Mouse (Mus musculus): Measurements from ENCODE around the gene Sfr1. TPM values are rescaled to one million over a fixed set of nuclear protein-coding genes. Genes with fewer than 3 reads are reported as not detected.
A peak's percentile ranks its signal among the peaks of the same experiment; 100 is the strongest.

Sfr1 gene
- polyA plus RNA-seq (2014; fragmentation: Nextera tagmentation; extraction: Ambion mirVana), result 206 and 212 TPM in 2 replicates

DNA sequence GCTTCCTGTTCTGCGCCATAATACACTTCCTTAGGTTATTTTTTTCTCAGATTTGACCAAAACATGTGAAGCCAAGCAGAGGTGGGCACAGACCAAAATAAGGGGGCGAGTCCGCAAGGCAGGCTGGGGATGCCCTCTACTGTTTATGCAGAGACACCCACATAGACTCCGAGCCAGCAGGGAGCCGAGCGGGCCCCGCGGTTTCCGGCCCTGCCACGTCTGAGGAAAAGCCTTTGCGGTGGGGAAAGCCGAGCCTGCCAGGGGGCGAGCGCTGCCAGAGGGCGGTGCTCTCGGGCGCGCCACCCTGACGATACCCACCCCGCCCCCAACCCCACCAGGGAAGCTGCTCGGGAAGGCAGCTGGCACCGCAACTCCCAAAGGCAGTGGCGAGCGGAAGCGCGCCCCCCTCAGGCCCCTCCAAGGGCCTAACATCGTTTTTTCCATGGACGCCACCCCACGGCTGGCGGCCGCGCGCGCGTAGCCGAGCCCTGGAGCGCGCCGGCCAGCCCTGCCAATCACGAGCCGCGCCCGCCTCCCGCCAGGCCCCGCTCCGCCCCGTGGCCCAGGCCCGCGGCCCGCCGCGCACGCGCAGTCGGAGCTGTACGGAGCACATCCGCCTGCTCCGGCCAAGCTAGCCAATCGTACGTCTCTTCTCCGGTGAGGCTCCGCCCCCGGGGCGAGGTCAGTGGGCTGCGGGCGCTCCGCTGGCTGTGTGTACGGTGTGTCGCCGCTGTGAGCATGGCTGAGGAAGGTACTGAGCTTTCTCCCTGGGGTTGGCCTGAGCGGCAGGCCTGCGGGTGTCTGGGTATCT lies at the start of gene Sfr1:
Gene Sfr1, plus strand, starts transcription at position 612 of the 811 bp plus-strand sequence.
- peaks cover 34% of the 10 kb centered on the region for H3K36me3 ChIP-seq (ENCODE audit: control insufficient read depth, insufficient read depth, low read length)
- under 1% methylated on average over 62 of the region's 72 CpGs for WGBS
- peak within 1 kb of the TSS; percentile 79 for H3K4me3 ChIP-seq (ENCODE audit: low read depth, low read length)
- H3K4me1 ChIP-seq (ENCODE audit: control insufficient read depth, insufficient read depth, low read length), result no peaks in the 10 kb centered on the region; the same call in 1 of the 2 replicates
- DNase-seq (ENCODE audit: low spot score) (peak; percentile 99), ATAC-seq (peak; percentile 96)
- H3K9ac ChIP-seq (ENCODE audit: low read length), result peak within 1 kb of the TSS; percentile 79
- no peaks in the 10 kb centered on the region for H3K9me3 ChIP-seq (replicated peaks; ENCODE audit: control insufficient read depth, low read length)
- no peaks in the 10 kb centered on the region for H3K27me3 ChIP-seq (replicated peaks; ENCODE audit: control insufficient read depth, insufficient read depth, low read length)
- H3K27ac ChIP-seq (ENCODE audit: low read depth, low read length), result peak within 1 kb of the TSS; percentile 95
- peak within 1 kb of the TSS; percentile 68 for H3K4me2 ChIP-seq (ENCODE audit: low read length)

DNA sequence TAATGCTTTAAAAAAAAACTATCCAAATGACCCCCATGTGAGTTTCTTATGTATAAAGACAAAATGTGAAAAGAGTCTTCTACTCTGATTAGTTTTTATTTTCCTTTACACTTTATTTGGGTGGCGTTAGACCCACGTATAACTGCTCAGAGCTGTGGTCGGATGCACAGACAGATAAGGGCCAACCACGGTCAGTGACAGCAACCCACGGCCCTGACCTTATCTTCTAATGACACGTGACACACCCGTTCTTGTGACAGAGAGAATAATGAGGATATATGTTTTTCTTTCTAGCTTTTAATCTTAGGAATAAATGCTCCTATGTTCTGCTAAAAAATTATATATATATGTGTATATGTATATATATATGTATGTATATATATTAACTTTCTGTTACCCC lies 41.9 kb upstream of the Sfr1 start:
- no peaks in the 10 kb centered on the region for H3K36me3 ChIP-seq (ENCODE audit: control insufficient read depth, insufficient read depth, low read length)
- no peak overlapping the region for H3K9ac ChIP-seq (ENCODE audit: low read length)
- WGBS, result 92% methylated on average over 7 of the region's 7 CpGs
- no peak overlapping the region for H3K27ac ChIP-seq (ENCODE audit: low read depth, low read length)
- H3K9me3 ChIP-seq (replicated peaks; ENCODE audit: control insufficient read depth, low read length), result no peaks in the 10 kb centered on the region
- ATAC-seq, result no peak
- no peaks in the 10 kb centered on the region for H3K27me3 ChIP-seq (replicated peaks; ENCODE audit: control insufficient read depth, insufficient read depth, low read length)
- no peak overlapping the region for H3K4me3 ChIP-seq (ENCODE audit: low read depth, low read length)
- DNase-seq (ENCODE audit: low spot score), result no peak
- H3K4me1 ChIP-seq (ENCODE audit: control insufficient read depth, insufficient read depth, low read length), result no peaks in the 10 kb centered on the region
- H3K4me2 ChIP-seq (ENCODE audit: low read length), result no peak overlapping the region

DNA sequence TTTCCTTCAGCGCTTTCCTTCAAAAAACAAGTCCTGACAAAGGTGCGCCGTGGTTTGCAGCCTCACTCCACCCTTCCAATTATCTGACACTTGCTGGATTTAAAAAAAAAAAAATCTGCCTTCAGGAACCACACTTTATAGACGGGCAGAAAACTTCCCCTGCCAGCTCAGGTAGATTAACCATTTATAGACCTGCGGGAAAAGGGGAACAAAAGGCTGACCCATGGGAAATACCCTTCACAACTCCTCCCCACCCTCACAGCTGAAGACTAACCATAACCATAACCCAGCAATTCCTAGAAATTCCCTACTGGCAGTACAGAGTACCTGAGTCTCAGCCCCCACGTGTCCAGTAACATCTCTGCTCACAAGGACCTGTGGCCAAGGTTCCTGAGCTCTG lies 39.5 kb upstream of the Sfr1 start, which contains the start of gene Col17a1:
Gene Col17a1, minus strand, starts transcription at position 101 of the 400 bp plus-strand sequence.
- H3K9ac ChIP-seq (ENCODE audit: low read length), result no peak within 1 kb of the TSS
- ATAC-seq, result no peak
- no peak within 1 kb of the TSS for H3K4me3 ChIP-seq (ENCODE audit: low read depth, low read length)
- no peak within 1 kb of the TSS for H3K4me2 ChIP-seq (ENCODE audit: low read length)
- no peak for DNase-seq (ENCODE audit: low spot score)
- no peaks in the 10 kb centered on the region for H3K4me1 ChIP-seq (ENCODE audit: control insufficient read depth, insufficient read depth, low read length)
- 81% methylated on average over 6 of the region's 6 CpGs for WGBS
- no peaks in the 10 kb centered on the region for H3K27me3 ChIP-seq (replicated peaks; ENCODE audit: control insufficient read depth, insufficient read depth, low read length)
- H3K36me3 ChIP-seq (ENCODE audit: control insufficient read depth, insufficient read depth, low read length), result no peaks in the 10 kb centered on the region
- no peaks in the 10 kb centered on the region for H3K9me3 ChIP-seq (replicated peaks; ENCODE audit: control insufficient read depth, low read length)
- no peak within 1 kb of the TSS for H3K27ac ChIP-seq (ENCODE audit: low read depth, low read length)

DNA sequence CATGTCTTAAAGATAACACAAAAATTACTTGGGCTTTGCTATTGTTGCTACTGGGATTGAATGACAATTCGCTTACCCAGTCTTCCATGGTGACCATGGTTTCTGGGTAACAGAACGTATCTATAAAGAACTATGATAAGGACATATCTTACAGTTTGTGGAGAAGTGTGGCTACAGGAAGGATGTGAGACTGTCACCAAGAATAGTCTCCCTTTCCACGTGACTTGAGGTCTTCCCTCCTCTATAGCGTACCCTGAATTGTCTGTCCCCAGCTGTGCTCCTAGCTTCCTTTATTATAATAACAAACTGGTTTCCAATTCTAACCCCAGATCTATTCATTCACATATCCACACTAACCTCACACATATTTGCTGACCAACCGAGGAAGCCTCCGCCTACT lies 35.8 kb upstream of the Sfr1 start:
- DNase-seq (ENCODE audit: low spot score), result no peak
- H3K9me3 ChIP-seq (replicated peaks; ENCODE audit: control insufficient read depth, low read length), result no peaks in the 10 kb centered on the region
- 93% methylated on average over 6 of the region's 6 CpGs for WGBS
- no peaks in the 10 kb centered on the region for H3K4me1 ChIP-seq (ENCODE audit: control insufficient read depth, insufficient read depth, low read length)
- H3K27me3 ChIP-seq (replicated peaks; ENCODE audit: control insufficient read depth, insufficient read depth, low read length), result no peaks in the 10 kb centered on the region
- no peak overlapping the region for H3K4me2 ChIP-seq (ENCODE audit: low read length)
- no peak overlapping the region for H3K27ac ChIP-seq (ENCODE audit: low read depth, low read length)
- no peaks in the 10 kb centered on the region for H3K36me3 ChIP-seq (ENCODE audit: control insufficient read depth, insufficient read depth, low read length)
- no peak overlapping the region for H3K4me3 ChIP-seq (ENCODE audit: low read depth, low read length)
- no peak for ATAC-seq
- H3K9ac ChIP-seq (ENCODE audit: low read length), result no peak overlapping the region

DNA sequence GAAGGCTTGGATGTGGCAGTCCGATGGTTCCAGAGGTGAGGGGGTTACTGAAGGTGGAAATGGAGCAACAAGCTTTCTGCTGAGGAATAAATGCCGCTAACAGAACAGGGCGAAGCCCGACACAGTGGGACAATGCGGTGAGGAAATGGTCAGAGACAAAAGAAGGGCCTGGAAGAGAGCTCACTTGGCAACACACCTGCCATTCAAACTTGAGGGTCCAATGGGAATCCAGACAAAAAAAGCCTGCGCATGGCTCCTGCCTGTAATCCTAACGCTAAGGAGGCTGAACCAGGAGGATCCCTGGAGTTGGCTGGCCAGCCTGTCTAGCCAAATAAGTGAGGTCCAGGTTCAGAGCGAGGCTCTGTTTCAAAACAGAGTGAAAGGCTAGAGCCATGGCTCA lies 35.1 kb upstream of the Sfr1 start:
- no peak overlapping the region for H3K4me3 ChIP-seq (ENCODE audit: low read depth, low read length)
- no peaks in the 10 kb centered on the region for H3K36me3 ChIP-seq (ENCODE audit: control insufficient read depth, insufficient read depth, low read length)
- no peak overlapping the region for H3K27ac ChIP-seq (ENCODE audit: low read depth, low read length)
- H3K4me2 ChIP-seq (ENCODE audit: low read length), result no peak overlapping the region
- ATAC-seq (no peak), DNase-seq (ENCODE audit: low spot score) (no peak)
- no peaks in the 10 kb centered on the region for H3K4me1 ChIP-seq (ENCODE audit: control insufficient read depth, insufficient read depth, low read length)
- no peaks in the 10 kb centered on the region for H3K27me3 ChIP-seq (replicated peaks; ENCODE audit: control insufficient read depth, insufficient read depth, low read length)
- no peaks in the 10 kb centered on the region for H3K9me3 ChIP-seq (replicated peaks; ENCODE audit: control insufficient read depth, low read length)
- H3K9ac ChIP-seq (ENCODE audit: low read length), result no peak overlapping the region
- 94% methylated on average over 8 of the region's 8 CpGs for WGBS

DNA sequence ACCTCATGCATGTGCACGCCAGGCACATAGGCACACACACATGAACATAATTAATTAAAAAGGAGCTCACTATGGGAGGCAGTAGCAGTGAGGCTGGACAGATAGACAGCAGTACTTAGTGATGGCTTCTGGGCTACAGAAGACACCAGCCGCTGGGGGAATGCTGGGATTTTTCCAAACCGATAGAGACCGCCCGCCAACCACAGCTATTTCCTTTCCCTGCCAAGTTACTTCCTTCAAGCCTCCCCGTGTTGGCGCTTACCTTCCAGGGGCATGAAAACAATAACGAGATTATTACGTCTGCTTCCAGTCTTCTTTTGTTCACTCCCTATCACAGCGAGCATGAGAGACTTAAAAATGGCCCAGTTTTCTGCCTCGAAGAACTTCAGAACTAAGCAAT lies 34.4 kb upstream of the Sfr1 start:
- H3K36me3 ChIP-seq (ENCODE audit: control insufficient read depth, insufficient read depth, low read length), result no peaks in the 10 kb centered on the region
- H3K27ac ChIP-seq (ENCODE audit: low read depth, low read length), result no peak overlapping the region
- no peak for ATAC-seq
- no peaks in the 10 kb centered on the region for H3K27me3 ChIP-seq (replicated peaks; ENCODE audit: control insufficient read depth, insufficient read depth, low read length)
- H3K4me1 ChIP-seq (ENCODE audit: control insufficient read depth, insufficient read depth, low read length), result no peaks in the 10 kb centered on the region
- no peaks in the 10 kb centered on the region for H3K9me3 ChIP-seq (replicated peaks; ENCODE audit: control insufficient read depth, low read length)
- DNase-seq (ENCODE audit: low spot score), result no peak
- H3K4me2 ChIP-seq (ENCODE audit: low read length), result no peak overlapping the region
- no peak overlapping the region for H3K4me3 ChIP-seq (ENCODE audit: low read depth, low read length)
- 72% methylated on average over 11 of the region's 11 CpGs for WGBS
- H3K9ac ChIP-seq (ENCODE audit: low read length), result no peak overlapping the region

DNA sequence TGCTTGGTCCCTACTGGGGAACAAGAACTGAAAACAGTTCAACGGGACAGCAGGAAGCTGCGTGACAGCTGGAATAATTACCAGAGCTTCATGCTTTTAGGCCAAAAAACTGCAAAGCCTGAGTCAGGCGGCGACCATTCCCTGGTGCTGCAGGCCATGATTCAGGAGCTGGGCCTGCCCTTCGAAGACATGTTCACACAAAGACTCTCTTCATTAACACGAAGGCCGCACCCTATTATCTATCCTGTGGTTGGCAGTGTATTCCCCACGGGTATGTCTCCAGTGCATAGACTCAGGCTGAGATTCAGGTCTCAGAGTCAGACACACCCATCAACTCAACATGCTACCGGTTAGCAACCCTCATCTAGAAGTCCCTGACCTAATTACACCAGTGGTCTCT lies 33.2 kb upstream of the Sfr1 start:
- Histone ChIP-seq H3K4me2 (ENCODE audit: low read length) (no peak overlapping the region), H3K4me1 (ENCODE audit: control insufficient read depth, insufficient read depth, low read length) (no peaks in the 10 kb centered on the region), H3K4me3 (ENCODE audit: low read depth, low read length) (no peak overlapping the region), H3K27me3 (replicated peaks; ENCODE audit: control insufficient read depth, insufficient read depth, low read length) (no peaks in the 10 kb centered on the region), H3K36me3 (ENCODE audit: control insufficient read depth, insufficient read depth, low read length) (no peaks in the 10 kb centered on the region), H3K9ac (ENCODE audit: low read length) (no peak overlapping the region), H3K9me3 (replicated peaks; ENCODE audit: control insufficient read depth, low read length) (no peaks in the 10 kb centered on the region), H3K27ac (ENCODE audit: low read depth, low read length) (no peak overlapping the region)
- no peak for DNase-seq (ENCODE audit: low spot score)
- no peak for ATAC-seq
- whole genome bisulfite sequencing, result 90% methylated on average over 9 of the region's 9 CpGs

DNA sequence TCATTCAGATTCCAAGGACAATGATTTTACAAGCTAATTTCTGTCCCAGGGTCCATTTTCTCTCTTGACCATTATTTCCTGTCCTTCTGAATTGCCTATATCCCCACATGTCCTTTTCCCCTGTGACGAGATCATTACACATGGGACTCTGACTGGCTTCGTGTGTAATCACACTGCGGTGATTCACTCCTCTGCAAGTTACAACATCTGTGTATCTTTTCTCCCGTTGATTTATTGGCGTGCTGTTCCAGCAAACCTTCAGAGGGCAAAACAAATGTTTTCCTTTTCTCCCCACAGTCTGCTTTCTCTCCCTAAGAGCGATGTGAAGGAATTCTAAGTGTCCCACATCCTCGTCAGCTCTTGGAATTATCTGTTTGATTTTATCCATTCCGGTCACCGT lies 31.7 kb upstream of the Sfr1 start:
- WGBS, result 92% methylated on average over 9 of the region's 9 CpGs

DNA sequence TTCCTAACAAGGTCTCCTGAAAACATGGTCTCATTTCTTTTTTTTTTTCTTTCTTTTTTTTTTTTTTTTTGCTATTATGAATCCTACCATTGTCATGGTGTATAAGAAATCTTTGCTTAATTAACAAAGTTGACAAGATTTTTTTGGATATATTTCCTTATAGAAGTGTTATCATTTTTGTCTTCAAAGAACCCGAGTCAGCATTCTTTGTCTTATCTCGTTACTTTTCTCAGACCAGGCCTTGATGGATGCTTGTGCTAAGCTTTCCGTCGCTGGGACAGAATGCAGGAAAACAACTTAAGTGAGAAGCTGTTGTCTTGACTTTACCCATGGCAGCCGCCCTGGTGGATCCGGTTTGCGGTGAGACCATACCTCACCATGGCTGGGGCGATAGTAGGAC lies 31.0 kb upstream of the Sfr1 start:
- no peak overlapping the region for H3K4me2 ChIP-seq (ENCODE audit: low read length)
- no peaks in the 10 kb centered on the region for H3K4me1 ChIP-seq (ENCODE audit: control insufficient read depth, insufficient read depth, low read length)
- no peaks in the 10 kb centered on the region for H3K9me3 ChIP-seq (replicated peaks; ENCODE audit: control insufficient read depth, low read length)
- H3K36me3 ChIP-seq (ENCODE audit: control insufficient read depth, insufficient read depth, low read length), result no peaks in the 10 kb centered on the region
- H3K27ac ChIP-seq (ENCODE audit: low read depth, low read length), result no peak overlapping the region
- no peak overlapping the region for H3K4me3 ChIP-seq (ENCODE audit: low read depth, low read length)
- no peak for DNase-seq (ENCODE audit: low spot score)
- WGBS, result 84% methylated on average over 8 of the region's 8 CpGs
- no peak overlapping the region for H3K9ac ChIP-seq (ENCODE audit: low read length)
- no peaks in the 10 kb centered on the region for H3K27me3 ChIP-seq (replicated peaks; ENCODE audit: control insufficient read depth, insufficient read depth, low read length)
- no peak for ATAC-seq

More for the DNA sequence above, 31.7 kb upstream of the Sfr1 start:
- ATAC-seq (no peak), DNase-seq (ENCODE audit: low spot score) (no peak)
- H3K9ac ChIP-seq (ENCODE audit: low read length), result no peak overlapping the region
- H3K36me3 ChIP-seq (ENCODE audit: control insufficient read depth, insufficient read depth, low read length), result no peaks in the 10 kb centered on the region
- no peaks in the 10 kb centered on the region for H3K9me3 ChIP-seq (replicated peaks; ENCODE audit: control insufficient read depth, low read length)
- no peak overlapping the region for H3K4me2 ChIP-seq (ENCODE audit: low read length)
- H3K4me1 ChIP-seq (ENCODE audit: control insufficient read depth, insufficient read depth, low read length), result no peaks in the 10 kb centered on the region
- no peak overlapping the region for H3K4me3 ChIP-seq (ENCODE audit: low read depth, low read length)
- no peak overlapping the region for H3K27ac ChIP-seq (ENCODE audit: low read depth, low read length)
- H3K27me3 ChIP-seq (replicated peaks; ENCODE audit: control insufficient read depth, insufficient read depth, low read length), result no peaks in the 10 kb centered on the region
